Mouse (Mus musculus): ENCODE results near the gene Dock7. TPM values are rescaled to one million over a fixed set of nuclear protein-coding genes. Genes with fewer than 3 reads are reported as not detected.

Gene Dock7
- polyA plus RNA-seq (2017; shearing (Covaris generic)) = under 1 TPM in 2 of 3 experiments, not detected in 1; 0.16 to 0.97 TPM

DNA sequence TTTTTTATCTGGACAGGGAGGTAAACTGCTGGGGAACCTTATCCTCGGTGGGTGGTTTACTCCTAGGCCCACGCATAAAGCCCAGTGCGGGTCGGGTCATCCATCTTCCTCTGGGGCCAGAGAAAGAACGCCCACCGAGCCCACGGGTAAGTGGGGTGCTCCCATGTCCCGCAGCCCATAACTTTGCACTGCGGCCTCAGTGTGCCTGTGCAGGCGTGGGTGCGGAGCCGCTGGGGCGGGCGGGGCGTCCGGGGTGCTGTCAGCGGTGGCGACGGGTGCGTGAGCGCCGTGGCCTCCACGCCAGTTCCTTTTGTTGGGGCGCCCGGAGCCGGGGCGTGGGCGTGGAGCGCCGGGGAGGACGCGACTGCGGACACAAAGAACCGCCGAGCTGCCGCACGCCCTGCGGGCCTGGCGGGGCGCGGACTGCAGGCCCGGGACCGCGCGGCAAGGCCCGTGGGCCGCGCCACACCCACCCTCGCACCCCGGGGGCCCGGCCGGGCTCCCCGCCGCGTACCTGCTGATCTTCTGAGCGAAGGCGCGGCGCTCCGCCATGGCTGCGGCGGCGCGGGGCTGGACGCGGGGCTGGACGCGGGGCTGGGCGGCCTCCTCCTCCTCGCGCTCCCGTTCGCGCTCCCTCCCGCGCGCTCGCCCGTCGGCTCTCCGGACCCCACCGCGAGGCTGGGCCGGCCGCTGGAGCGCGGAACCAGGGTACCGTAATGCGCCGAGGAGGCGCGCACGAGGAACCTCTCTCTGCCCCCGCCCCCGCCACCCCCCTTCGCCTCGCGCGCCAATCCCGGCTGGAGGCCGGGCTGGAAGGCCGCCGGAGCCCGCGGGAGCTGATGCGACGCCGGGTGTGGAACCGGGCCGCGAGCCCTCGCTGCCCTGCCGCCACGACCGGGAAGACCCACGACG lies at the start of gene Dock7:
Gene Dock7, minus strand, starts transcription at position 705 of the 912 bp plus-strand sequence.
- no peak for ATAC-seq

DNA sequence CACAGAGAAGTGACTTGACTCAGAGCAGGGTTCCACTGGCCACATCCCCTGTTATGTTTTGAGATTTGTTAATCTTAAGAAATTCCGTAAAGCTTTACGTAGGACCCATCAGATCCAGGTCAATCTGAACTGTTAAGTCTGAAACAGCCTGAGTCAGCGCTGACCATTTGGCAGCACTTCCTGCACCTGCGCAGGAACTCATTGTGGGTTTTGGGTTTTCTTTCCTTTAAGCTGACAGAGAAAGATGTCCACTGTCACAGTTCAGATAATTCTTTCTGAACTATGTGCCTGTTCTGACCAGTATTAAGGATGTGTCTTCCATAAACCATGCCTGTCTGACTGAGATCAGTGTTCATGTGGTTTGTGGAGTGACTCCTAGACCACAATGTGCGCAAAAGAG lies 48.2 kb upstream of the Dock7 start:
- no peak for ATAC-seq

DNA sequence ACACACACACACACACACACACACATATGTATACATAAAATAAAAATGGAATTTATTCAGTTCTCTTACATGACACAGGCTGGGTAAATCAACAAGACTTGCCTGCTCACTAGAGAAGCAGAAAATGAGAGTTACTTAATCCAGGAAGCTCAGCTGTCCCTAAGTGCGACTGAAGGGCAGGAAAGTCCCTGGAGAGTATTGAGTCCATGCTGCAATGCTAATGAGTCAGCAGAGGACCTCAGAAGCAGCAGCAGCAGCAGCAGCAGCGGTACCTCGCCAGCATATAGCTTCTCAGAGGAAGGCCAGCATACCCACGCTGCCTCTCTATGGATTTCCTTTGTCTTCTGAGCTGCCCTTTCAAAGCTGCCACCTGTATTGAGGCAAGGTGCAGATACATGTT lies 42.8 kb upstream of the Dock7 start:
- ATAC-seq = no peak

DNA sequence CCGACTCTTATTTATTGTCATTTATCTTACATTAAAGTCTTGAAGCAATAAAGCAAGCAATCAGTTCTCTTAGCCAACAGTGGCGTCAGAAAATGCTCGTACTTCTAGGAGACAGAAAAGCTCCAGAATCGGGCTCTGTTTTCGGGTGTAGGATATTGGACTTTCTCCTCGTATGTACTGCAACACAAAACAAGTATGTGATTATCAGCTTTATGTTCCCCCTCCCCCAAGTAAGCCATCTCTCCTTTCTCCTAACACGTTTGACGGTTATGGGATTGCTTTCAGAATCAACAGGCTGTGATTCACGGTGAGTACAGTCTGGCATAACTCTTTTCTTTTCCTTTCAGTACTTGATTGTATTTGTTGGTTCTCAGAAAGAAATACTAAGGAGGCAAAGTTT lies 42.3 kb upstream of the Dock7 start:
- no peak for ATAC-seq

DNA sequence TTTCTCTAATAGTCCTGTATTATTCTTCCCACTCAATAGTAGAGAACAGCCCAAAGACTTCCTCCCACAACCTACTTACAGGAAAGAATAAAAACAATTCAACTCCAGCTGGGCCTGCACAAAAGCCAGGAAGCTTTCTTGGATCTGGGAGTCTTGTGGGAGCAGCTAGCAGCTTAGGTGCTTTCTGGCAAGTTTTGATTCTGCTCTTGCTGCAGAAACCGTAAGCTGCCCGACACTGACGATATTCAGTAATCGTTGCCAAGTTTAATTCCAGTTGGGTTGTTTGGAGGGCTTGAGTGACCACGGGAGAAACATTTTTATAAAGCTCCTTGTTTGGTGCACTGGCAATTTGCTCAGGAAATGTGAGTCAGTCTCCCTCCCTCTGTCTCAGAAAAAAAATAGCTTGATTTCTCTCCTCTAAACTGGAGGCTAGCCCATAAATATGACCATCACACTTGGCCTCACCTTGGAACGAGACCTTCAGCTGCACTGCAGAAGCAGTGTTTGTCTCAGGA lies 40.8 kb upstream of the Dock7 start:
- ATAC-seq = no peak

DNA sequence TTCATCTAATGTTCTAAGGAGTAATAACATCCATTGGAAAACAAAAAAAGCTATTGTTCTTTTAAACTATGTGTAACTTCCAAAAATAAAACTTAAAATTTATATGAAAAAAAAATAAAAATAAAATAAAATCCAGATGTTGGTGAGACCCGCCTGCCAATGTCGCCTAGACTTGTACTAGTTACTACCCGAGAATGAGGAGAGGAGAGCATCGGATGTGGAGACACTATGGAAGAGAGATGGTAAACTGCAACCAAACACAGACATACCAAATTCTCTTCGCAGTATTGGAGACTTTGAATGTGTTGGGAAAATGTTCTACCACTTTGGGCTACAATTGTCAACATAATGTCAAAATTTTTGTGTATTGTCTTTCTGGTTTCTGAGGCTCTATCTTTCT lies 40.2 kb upstream of the Dock7 start:
- no peak for ATAC-seq

DNA sequence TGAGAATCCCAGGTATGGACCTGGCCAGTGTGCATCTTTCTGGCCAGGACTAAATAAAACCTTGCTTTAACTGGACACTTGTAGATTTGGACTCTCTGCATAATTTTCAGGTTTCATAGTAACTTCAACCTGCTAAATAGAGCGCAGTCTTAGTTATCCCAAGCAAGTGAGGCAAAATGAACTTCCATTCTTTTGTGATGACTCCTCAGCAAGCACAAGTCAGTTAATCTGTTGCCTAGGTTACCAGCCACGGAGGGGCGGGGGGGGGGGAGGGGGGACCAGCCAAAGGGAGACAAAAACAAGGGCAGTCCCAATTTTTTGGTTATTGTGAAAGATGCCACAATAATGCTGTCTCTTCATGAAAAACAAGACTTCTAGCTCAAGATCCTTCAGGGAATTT lies 39.7 kb upstream of the Dock7 start:
- ATAC-seq = no peak

DNA sequence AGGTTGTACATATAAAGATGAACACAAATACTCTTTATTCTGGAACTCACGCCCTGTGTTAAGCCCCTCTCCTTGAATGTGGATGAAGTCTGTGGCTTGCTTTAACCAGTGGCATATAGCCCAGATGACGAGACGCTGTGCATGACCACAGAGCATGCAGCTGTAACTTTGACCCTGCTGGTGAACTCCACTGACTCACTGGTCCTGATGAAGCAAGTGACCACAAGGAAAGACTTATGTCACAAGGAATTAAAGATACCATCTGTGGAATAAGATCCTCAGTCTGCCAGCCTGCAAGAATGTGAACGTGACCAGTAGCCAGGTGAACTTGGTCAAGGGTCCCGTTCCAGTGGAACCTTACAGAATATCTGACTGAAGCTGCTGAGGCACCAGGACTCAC lies 37.8 kb upstream of the Dock7 start:
- ATAC-seq = no peak

DNA sequence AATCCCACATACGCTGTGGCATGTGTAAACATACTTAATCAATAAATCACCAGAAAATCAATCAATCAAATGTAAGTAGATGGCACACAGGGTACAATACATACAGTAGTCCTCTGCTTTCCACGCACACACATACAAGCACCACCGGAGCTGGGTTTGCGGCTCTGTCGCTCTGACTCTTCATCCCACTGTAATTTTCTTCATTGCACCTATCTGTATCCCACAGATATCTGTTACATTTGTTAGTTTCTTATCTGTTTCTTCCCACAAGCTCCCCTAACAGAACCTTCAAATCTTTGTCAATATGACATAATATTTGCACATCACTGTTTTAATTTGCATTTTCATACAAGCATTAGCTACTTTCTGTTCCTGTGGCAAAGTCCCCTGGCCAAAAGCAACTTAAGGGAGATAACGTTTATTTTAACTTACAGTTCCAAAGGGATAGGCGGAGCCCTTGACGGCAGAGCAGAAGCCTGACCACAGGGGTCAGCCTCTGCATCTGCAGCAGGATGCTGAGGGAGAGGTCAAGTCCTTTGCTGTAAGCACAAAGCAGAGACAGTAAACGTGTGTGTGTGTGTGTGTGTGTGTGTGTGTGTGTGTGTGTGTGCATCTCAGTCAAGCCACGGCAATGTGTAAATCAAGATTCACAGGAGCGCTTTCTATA lies 36.1 kb upstream of the Dock7 start:
- no peak for ATAC-seq

DNA sequence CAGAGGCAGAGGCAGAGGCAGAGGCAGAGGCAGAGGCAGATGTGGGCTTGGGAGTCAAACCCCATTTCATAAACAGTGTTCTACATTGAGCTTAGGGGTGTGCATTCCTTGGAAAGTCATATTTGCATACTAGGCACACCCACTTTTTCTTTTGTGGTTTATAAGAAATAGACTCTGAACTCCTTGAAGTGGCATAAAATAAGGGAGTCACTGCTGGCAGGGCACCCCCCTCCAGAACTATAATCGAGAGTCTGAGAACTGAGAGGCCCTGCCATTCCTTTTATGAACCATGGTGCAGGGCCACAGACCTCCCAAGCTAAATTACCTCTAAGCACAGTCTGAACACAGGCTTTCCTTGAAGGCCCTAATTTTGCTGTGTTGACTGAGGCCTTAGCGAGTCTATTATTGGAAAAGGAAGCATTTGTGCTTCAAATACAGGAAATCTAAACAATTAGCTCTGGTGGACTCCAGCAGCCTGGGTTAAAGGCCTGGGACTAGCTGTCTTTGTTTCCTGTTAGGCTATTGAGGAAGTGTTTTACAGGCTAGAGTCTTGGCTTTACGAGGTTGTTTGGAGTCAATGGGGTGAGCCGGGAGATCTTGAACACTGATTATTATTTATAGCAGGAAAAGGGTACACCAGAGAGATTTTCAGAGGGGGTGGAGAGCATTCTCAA lies 31.3 kb upstream of the Dock7 start:
- no peak for ATAC-seq

DNA sequence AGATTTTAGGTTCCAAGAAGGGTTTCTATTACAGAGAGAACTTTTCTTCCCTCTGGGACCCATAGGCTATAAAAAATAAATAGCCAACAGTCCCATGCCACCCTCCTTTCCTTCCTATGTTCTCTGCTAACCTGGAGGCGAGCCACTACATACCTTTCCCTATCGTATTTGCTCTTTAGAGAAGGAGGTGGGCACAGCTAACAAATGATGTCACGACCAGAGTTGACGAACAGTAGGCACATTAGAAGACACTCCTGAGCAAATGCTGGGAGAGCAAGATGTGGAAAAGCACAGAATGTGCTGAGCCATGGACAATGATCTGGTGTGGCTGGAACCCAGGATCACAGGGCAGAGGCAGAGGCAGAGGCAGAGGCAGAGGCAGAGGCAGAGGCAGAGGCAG lies 30.7 kb upstream of the Dock7 start:
- ATAC-seq = no peak

DNA sequence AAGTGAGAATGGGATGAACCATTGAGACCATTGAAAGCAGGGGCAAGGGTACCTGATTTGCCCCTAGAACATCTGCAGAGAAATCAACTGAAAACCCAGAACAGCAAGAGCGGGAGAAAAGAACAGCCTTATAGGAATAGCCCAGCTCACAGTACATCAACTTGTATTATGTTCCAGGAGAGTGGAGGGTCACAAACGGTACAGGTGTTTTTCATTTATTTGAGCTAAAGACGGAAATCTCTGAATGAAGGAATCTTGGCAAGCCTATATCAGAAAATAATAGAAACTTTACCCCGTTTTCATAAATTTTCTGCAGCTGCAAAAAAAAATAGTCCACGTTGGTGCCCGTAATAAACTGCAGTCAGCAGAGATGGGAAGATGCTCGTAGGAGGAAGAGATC lies 22.6 kb upstream of the Dock7 start:
- ATAC-seq = no peak

DNA sequence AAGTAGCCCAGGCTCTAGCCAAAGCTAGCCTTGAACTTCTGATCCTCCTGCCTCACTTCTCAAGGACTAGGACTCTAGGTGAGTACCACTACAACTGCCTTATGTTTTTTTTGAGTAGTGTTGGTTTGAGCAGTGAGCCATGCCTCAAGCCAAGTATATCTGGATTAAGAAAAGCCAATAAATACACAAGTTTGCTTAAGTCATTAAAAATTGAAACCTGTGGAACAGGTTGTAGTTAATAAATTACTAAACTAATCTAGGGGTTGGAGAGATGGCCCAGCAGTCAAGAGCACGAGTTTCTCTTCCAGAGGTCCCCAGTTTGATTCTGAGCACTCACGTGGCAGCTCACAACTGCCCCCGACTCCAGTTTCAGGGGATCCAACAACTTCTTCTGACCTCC lies 20.9 kb upstream of the Dock7 start:
- no peak for ATAC-seq

DNA sequence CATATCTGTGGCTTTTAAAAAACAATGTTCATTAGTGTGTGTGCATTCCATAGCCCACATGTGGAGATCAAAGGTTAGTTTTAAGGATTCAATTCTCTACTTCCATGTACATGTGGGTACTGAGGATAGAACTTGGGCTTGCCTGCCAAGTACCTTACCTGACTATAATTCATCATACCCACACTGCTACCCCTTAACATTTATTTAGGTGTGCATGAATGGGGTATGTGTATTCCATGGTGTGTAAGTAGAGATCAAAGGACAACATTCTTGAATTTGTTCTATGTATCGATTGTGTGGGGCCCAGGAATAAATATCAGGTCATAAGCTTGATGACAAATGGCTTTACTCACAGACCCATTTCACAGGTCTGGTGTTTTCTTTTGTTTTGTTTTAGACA lies 20.5 kb upstream of the Dock7 start:
- ATAC-seq = no peak

DNA sequence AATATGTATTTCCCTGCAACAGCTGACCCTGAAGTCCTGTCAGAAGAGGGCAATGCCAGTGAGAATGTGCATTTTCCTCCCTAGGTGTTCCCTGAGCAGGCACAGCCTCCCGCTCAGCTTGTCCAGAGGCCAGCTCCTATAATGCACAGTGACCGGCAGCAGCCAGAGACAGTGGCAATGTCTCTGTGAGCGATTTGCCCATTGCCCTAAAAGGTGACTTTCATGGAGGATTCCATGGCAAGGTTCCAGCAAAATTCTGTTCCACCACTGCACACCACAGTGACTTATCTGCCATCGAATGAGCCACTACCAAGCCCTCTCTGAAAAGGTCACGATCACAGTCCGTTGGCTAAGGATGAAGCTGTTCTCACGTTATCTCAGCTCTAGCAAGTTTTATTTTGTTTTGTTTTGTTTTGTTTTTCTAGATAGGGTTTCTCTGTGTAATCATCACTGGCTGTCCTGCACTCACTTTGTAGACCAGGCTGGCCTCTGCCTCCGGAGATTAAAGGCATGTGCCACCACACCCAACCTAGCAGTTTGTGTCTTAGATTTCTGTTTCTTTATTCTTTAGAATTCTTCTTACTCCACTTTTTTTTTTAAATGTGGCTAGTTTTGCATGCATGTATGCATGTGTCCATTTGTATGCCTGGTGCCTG lies 17.4 kb upstream of the Dock7 start:
- no peak for ATAC-seq

DNA sequence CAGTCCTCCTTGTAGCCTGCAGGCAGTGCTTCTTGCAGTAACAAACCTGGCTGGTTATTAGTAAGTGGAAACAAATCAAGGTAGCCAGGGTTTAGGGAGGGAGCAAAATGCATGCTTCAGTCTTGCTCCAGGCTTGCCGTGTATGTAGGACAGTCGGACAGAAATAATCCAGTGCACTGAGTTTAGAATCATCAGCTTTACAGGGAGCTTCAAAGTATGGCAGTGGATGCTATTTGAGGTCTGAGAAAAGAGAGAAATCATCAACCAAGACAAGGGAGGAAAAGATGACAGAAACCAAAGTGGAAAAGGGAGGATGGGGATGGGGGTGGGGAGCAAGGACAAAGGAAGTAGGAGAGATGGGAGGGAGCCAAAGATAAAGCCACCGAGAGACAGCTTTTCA lies 13.8 kb upstream of the Dock7 start:
- no peak for ATAC-seq

DNA sequence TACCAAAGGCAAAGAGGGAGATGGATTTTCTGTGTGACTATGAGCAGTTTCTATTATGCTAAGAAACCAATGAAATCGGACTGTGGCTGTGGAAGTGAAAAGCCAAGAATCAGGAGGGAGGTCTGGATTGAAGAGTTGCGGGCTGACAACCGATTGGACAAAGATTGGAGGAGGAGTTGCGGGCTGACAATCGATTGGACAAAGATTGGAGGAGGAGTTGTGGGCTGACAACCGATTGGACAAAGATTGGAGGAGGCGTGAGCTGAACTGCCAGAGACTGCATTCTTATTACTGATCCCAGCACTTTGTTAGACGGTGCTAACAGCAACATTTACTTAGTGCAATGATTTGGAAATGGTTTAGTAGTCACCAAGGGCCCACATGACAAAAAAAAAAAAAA lies 12.6 kb upstream of the Dock7 start:
- ATAC-seq = no peak

DNA sequence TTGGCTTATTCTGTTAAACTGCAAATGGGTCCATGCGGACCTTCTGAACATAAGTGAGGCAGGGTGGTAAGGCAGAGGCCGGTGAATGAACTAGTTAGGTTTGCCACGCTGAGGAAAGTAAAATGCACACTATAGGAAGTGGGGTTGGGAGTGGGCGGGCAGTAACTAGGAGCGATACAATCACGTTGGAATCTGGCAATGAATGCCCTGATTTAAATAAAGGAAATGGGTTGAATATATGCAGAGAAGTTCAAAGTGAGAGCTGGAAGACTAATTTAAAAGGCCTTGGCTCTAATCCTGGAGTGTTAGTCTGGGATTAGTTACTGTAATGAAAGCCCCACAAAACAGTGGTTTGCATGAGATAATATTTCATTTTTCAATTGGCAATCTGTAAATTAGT lies 12.0 kb upstream of the Dock7 start:
- ATAC-seq = no peak

DNA sequence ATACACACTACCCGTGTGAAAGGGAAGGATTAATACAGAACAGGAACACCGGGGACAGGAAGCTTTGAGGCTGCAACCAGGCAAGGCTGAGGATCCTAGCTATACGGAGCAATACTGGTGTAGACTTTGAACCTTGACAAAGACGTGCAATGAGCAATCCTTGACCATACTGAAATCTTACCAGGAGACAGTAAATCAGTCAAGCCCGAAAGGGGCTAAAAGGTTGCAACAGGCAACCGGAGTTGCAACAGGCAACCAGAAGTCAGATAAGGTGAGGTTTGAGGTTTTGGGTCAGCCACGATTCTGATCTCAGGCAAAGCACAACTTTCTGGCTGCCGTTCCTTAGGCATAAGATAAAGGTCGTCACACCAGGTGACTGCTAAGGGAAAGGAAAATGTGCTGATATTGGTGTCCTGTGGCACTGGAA lies 10.5 kb upstream of the Dock7 start:
- ATAC-seq = no peak

DNA sequence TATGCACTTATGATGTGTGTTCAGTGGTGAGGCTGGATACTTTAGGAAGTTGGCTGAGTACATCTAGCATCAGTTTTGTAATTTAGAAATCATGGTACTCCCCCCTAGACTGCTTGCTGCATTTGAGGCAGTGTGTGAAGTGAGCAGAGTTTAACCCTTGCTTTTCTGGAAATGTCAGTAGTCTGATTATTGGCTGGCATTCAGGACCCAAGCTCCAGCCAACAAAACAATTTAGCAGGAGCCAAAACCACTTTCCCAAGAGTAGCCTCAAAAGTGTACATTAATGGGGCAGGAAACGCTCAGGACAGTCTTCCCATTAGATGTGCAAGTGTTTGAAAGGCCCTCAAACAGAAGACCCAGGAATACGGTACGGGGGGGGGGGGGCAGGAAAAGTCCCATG lies 2.8 kb upstream of the Dock7 start:
- no peak for ATAC-seq

DNA sequence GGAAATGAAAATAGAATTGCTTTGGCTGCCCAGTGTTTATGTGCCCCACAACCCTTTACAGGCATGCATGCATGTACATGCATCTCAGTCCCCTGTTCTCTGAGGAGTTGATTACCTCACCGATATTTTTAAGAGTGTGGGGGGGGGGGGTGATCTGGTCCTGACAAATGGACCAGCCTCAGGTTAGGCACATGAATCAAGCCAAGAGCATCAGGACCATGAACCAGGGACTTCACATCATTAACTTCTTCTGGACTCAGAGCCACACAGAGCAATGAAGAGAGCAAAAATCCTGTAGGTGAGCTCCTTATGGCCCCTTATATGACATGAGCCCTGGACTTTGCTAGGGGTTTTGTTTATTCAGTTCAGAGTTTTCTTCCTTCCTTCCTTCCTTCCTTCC lies 2.1 kb upstream of the Dock7 start:
- ATAC-seq = no peak

DNA sequence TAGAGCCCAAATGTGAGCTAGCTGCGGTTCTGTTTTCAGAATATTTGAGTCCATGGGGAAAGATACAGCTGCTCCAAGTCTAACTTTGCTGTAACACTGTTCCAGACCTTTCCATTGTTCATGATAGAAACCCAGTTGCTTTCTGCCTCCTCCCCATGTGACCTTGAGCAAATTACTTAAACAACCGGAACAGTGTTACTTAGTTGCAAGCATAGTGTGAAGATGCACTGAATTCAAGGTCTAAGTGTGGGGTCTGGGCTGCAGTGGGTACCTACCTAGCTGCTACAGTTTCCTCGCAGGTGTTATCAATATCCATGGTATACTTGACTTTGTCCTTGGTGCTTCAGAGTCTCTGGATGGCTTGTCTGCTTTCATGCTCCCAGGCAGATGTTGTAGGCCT lies 1.3 kb upstream of the Dock7 start:
- no peak for ATAC-seq

Data from inflammation-experienced regulatory T-cells, adult 6 months (primary cell).